Mouse (Mus musculus): ENCODE results near the gene Spon1.

The Spon1 gene

GRCm38 (mm10) chr7:113841521-113841920, 75.7 kb downstream of the Spon1 start:
- no peak for DNase-seq (ENCODE audit: inconsistent ontology term)

GRCm38 (mm10) chr7:113843150-113843549, 77.4 kb downstream of the Spon1 start:
- DNase-seq (ENCODE audit: inconsistent ontology term): no peak

- DNase-seq (ENCODE audit: inconsistent ontology term): no peak
Observed at GRCm38 (mm10) chr7:113845191-113845590, 79.4 kb downstream of the Spon1 start.

- no peak for DNase-seq (ENCODE audit: inconsistent ontology term)
Observed at GRCm38 (mm10) chr7:113846553-113846952, 80.8 kb downstream of the Spon1 start.

GRCm38 (mm10) chr7:113847041-113847819, 81.4 kb downstream of the Spon1 start:
- DNase-seq (ENCODE audit: inconsistent ontology term): no peak

GRCm38 (mm10) chr7:113850389-113850788, 84.6 kb downstream of the Spon1 start:
- no peak for DNase-seq (ENCODE audit: inconsistent ontology term)

- DNase-seq (ENCODE audit: inconsistent ontology term): no peak
Observed at GRCm38 (mm10) chr7:113855396-113855795, 89.6 kb downstream of the Spon1 start.

GRCm38 (mm10) chr7:113856067-113856466, 90.3 kb downstream of the Spon1 start:
- no peak for DNase-seq (ENCODE audit: inconsistent ontology term)

- DNase-seq (ENCODE audit: inconsistent ontology term): no peak
Observed at GRCm38 (mm10) chr7:113859480-113859881, 93.7 kb downstream of the Spon1 start.

GRCm38 (mm10) chr7:113861964-113862363, 96.2 kb downstream of the Spon1 start:
- peak; percentile 88 for DNase-seq (ENCODE audit: inconsistent ontology term)

- DNase-seq (ENCODE audit: inconsistent ontology term): no peak
Observed at GRCm38 (mm10) chr7:113872846-113873245, 107.0 kb downstream of the Spon1 start.

- no peak for DNase-seq (ENCODE audit: inconsistent ontology term)
Observed at GRCm38 (mm10) chr7:113877451-113877850, 111.7 kb downstream of the Spon1 start.

- DNase-seq (ENCODE audit: inconsistent ontology term): no peak
Observed at GRCm38 (mm10) chr7:113877926-113878325, 112.1 kb downstream of the Spon1 start.

- DNase-seq (ENCODE audit: inconsistent ontology term): no peak
Observed at GRCm38 (mm10) chr7:113879085-113879501, 113.3 kb downstream of the Spon1 start.

GRCm38 (mm10) chr7:113880021-113880420, 114.2 kb downstream of the Spon1 start:
- DNase-seq (ENCODE audit: inconsistent ontology term): no peak

GRCm38 (mm10) chr7:113890782-113891181, 125.0 kb downstream of the Spon1 start:
- no peak for DNase-seq (ENCODE audit: inconsistent ontology term)

- no peak for DNase-seq (ENCODE audit: inconsistent ontology term)
Observed at GRCm38 (mm10) chr7:113891491-113891890, 125.7 kb downstream of the Spon1 start.

GRCm38 (mm10) chr7:113893944-113894662, 128.3 kb downstream of the Spon1 start:
- DNase-seq (ENCODE audit: inconsistent ontology term): no peak

GRCm38 (mm10) chr7:113895266-113895665, 129.5 kb downstream of the Spon1 start:
- no peak for DNase-seq (ENCODE audit: inconsistent ontology term)

- DNase-seq (ENCODE audit: inconsistent ontology term): no peak
Observed at GRCm38 (mm10) chr7:113898388-113898787, 132.6 kb downstream of the Spon1 start.

- no peak for DNase-seq (ENCODE audit: inconsistent ontology term)
Observed at GRCm38 (mm10) chr7:113901511-113901910, 135.7 kb downstream of the Spon1 start.

GRCm38 (mm10) chr7:113901941-113902515, 136.2 kb downstream of the Spon1 start:
- no peak for DNase-seq (ENCODE audit: inconsistent ontology term)
